Mouse (Mus musculus) ES-E14 (cell line): Measurements from ENCODE around the gene Pard3b.

Experiments used
- MAFK ChIP-seq: IDR thresholded peaks from 2 replicates; pipeline ENCODE4 v1.6.1; 2014; ENCODE audit warnings: mild to moderate bottlenecking, low read depth, low read length, inconsistent platforms; ENCODE audit not compliant: insufficient read depth
- ZC3H11A ChIP-seq: IDR thresholded peaks from 2 replicates; pipeline ENCODE4 v1.6.1; 2012; ENCODE audit warnings: low read depth, mild to moderate bottlenecking, inconsistent platforms, low read length, borderline replicate concordance

DNA sequence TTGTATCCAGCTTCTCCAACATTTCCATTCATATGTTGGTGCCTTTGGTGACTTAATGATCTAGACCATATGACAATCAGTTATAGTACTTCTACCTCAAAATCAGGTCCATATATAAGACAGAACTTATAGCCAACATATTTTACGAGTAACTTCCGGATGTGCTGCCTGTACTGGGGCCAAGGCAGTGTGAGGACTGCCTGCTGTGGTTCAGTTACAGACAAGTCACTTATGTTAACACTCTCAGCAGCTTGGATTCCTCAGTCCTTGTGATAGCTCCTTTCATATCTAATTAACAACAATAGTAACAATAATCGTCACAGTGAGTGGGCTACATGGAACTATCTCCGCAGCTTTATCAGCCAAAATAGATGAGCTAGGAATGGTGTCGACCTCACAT, 959.9 kb downstream of the Pard3b start:
- no peak for TF ChIP-seq ZC3H11A
- no peak for TF ChIP-seq MAFK
